Mouse (Mus musculus): ENCODE results near the gene Prdx5. TPM values are rescaled to one million over a fixed set of nuclear protein-coding genes. Genes with fewer than 3 reads are reported as not detected.
"Not testable (repeated sequence)": the region's sequence is repeated elsewhere in the genome, so short reads cannot be mapped to it uniquely, and the experiment has no call there.

The Prdx5 gene
- total and polyA plus RNA-seq, 3 experiments, result 130 to 246 TPM; not detected in 1

DNA sequence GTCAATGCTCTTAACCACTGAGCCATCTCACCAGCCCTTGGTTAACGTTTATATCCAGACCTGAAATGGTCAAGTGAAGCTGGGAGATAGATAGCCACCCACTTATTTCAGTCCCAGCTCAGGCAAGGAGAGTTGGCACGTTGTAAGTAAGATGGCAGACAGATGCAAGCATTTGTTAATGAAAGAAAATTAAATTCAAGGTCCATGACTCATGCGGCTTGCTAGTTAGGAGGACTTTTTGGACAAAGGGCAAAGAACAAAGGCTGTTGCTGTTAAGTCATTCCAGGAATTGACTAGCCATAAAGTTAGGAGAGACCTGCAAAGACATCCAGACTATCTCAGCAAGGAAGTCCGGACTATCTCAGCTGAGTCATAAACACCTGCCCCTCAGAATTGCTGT, 10.3 kb downstream of the Prdx5 start:
- Histone ChIP-seq H3K79me2 (ENCODE audit: control insufficient read depth, insufficient read depth, low read length, poor library complexity) (peaks cover 6% of the 10 kb centered on the region; the same call in 1 of the 2 replicates), H3K9ac (ENCODE audit: control insufficient read depth, low read depth, low read length, poor library complexity, severe bottlenecking) (no peak overlapping the region), H3K36me3 (ENCODE audit: control insufficient read depth in 1 of 2, insufficient read depth in 2 of 2, low read length in 2 of 2) (peaks cover 0 to 4% of the 10 kb centered on the region in 2 experiments; a peak in 3 of 4 replicates), H3K4me1 (ENCODE audit: control insufficient read depth in 1 of 2, insufficient read depth in 2 of 2, low read length in 2 of 2) (peaks cover 0 to 4% of the 10 kb centered on the region in 2 experiments; a peak in 1 of 4 replicates), H3K27me3 (ENCODE audit: control insufficient read depth in 1 of 2, insufficient read depth in 2 of 2, low read length in 2 of 2) (no peaks in the 10 kb centered on the region), H3K4me3 (ENCODE audit: control insufficient read depth in 1 of 2, insufficient read depth in 1 of 2, low read depth in 2 of 2, low read length in 2 of 2) (no peak overlapping the region), H3K9me3 (replicated peaks; ENCODE audit: insufficient read depth, low read length) (no peaks in the 10 kb centered on the region), H3K27ac (ENCODE audit: control insufficient read depth, low read depth, low read length) (no peak overlapping the region)
- TF ChIP-seq RAD21 (IDR thresholded peaks at IDR 0.05; ENCODE audit: low read depth, low read length) (no peak), KAT2A (conservative IDR thresholded peaks at IDR 0.05; ENCODE audit: low read depth, low read length) (no peak), GATA1 (IDR thresholded peaks at IDR 0.05; ENCODE audit: low read depth, low read length) (no peak), MYC (IDR thresholded peaks at IDR 0.05; ENCODE audit: low read depth, low read length) (no peak), CHD1 (IDR thresholded peaks at IDR 0.05; ENCODE audit: low read depth, low read length) (no peak), ETS1 (IDR thresholded peaks at IDR 0.05; ENCODE audit: low read depth, low read length) (no peak), ZNF384 (IDR thresholded peaks at IDR 0.05; ENCODE audit: low read depth, low read length) (no peak), E2F4 (IDR thresholded peaks at IDR 0.05; ENCODE audit: borderline replicate concordance, low read depth, low read length) (no peak), BHLHE40 (IDR thresholded peaks at IDR 0.05; ENCODE audit: borderline replicate concordance, low read depth, low read length) (no peak), ZMIZ1 (IDR thresholded peaks at IDR 0.05; ENCODE audit: low read depth, low read length) (no peak), CTCF (IDR thresholded peaks at IDR 0.05 in 2 of 3, conservative IDR thresholded peaks at IDR 0.05 in 1 of 3; ENCODE audit: control insufficient read depth in 1 of 3, insufficient read depth in 1 of 3, low read depth in 2 of 3, low read length in 3 of 3, poor library complexity in 1 of 3, severe bottlenecking in 1 of 3) (no peak), NRF1 (IDR thresholded peaks at IDR 0.05; ENCODE audit: insufficient read depth, low read depth, low read length, poor library complexity, severe bottlenecking) (no peak), USF2 (IDR thresholded peaks at IDR 0.05; ENCODE audit: borderline replicate concordance in 1 of 2, insufficient read depth in 1 of 2, low read depth in 1 of 2, low read length in 2 of 2) (no peak), MAX (IDR thresholded peaks at IDR 0.05; ENCODE audit: low read length) (no peak), RCOR1 (IDR thresholded peaks at IDR 0.05; ENCODE audit: low read depth, low read length) (no peak), TAL1 (IDR thresholded peaks at IDR 0.05; ENCODE audit: low read length) (no peak), POLR2AphosphoS2 (IDR thresholded peaks at IDR 0.05; ENCODE audit: low read length) (no peak), JUND (IDR thresholded peaks at IDR 0.05; ENCODE audit: low read depth, low read length) (no peak), SIN3A (IDR thresholded peaks at IDR 0.05; ENCODE audit: low read length) (no peak)
- no peak for DNase-seq (ENCODE audit: low read depth, low spot score)

DNA sequence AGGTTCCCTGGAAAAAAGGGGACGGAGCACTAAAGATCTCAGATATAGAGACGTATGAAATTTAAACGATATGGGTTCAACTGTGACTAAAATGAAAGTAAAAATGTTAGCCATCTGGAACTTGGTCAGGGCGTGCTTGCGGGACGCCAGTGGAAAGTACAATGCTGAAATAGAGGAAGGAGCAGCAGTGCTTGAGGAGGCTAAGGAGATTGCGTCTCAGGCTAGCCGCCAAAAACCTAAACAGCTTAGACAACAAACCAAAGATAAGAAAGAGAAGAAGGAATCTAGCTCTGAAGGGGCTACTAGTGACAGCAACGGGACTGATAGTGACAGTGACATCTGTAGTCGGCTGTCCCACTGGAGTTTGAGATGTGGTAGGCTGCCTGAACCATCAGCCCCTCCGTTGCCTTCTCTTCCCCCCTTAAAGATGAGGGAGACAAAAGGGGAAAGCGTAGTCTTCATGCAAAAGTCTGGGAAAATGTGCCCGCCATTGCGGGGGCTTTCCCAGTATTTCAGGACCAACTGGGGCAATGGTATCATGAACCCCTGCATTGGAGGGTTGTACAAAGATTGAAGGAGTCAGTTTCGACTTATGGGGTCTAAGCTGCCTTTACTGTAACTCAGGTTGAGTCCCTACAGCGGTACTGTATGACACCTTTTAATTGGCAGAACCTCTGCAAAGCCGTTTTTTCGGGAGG, 14.1 kb downstream of the Prdx5 start:
- not testable (repeated sequence) for H3K79me2 ChIP-seq (ENCODE audit: control insufficient read depth, insufficient read depth, low read length, poor library complexity)
- DNase-seq (ENCODE audit: low read depth, low spot score), result peak; percentile 94
- H3K36me3 ChIP-seq (ENCODE audit: control insufficient read depth in 1 of 2, insufficient read depth in 2 of 2, low read length in 2 of 2), result peaks cover 0 to 15% of the 10 kb centered on the region in 2 experiments; a peak in 3 of 4 replicates

More for the DNA sequence above, 14.1 kb downstream of the Prdx5 start:
- TF ChIP-seq SIN3A (IDR thresholded peaks at IDR 0.05; ENCODE audit: low read length) (peak; percentile 84; the same call in 1 of the 2 replicates), ELF1 (IDR thresholded peaks at IDR 0.05; ENCODE audit: low read depth, low read length) (0 out of 2 replicates have a peak, but pooled peaks have one; percentile 15), MXI1 (IDR thresholded peaks at IDR 0.05; ENCODE audit: low read depth, low read length) (peak; percentile 80), GATA1 (IDR thresholded peaks at IDR 0.05; ENCODE audit: low read depth, low read length) (peak; percentile 66; the same call in 1 of the 2 replicates), POLR2AphosphoS2 (IDR thresholded peaks at IDR 0.05; ENCODE audit: low read length) (peak; percentile 28; the same call in 1 of the 2 replicates), EP300 (IDR thresholded peaks at IDR 0.05; ENCODE audit: low read depth in 1 of 2, low read length in 2 of 2) (peak; percentile 49 to 65), MYB (IDR thresholded peaks at IDR 0.05; ENCODE audit: low read depth, low read length) (0 out of 2 replicates have a peak, but pooled peaks have one; percentile 40), MAX (IDR thresholded peaks at IDR 0.05; ENCODE audit: low read length) (peak; percentile 70), MYC (IDR thresholded peaks at IDR 0.05; ENCODE audit: low read depth, low read length) (peak; percentile 70; the same call in 1 of the 2 replicates), NELFE (IDR thresholded peaks at IDR 0.05; ENCODE audit: low read depth, low read length) (peak; percentile 34; the same call in 1 of the 2 replicates), TAL1 (IDR thresholded peaks at IDR 0.05; ENCODE audit: low read length) (peak; percentile 32; the same call in 1 of the 2 replicates), ZMIZ1 (IDR thresholded peaks at IDR 0.05; ENCODE audit: low read depth, low read length) (peak; percentile 56; the same call in 1 of the 2 replicates), CHD1 (IDR thresholded peaks at IDR 0.05; ENCODE audit: low read depth, low read length) (0 out of 2 replicates have a peak, but pooled peaks have one; percentile 1), ETS1 (IDR thresholded peaks at IDR 0.05; ENCODE audit: low read depth, low read length) (peak; percentile 91), RCOR1 (IDR thresholded peaks at IDR 0.05; ENCODE audit: low read depth, low read length) (peak; percentile 88), TBP (IDR thresholded peaks at IDR 0.05; ENCODE audit: low read depth, low read length) (peak; percentile 51; the same call in 1 of the 2 replicates), POLR2A (IDR thresholded peaks at IDR 0.05; ENCODE audit: control insufficient read depth in 1 of 2, insufficient read depth in 1 of 2, low read depth in 1 of 2, low read length in 2 of 2, poor library complexity in 1 of 2) (peak in 1 of 2 experiments; percentile 46; a peak in 2 of 4 replicates)
- Histone ChIP-seq H3K27ac (ENCODE audit: control insufficient read depth, low read depth, low read length) (peak overlapping the region; percentile 80), H3K9ac (ENCODE audit: control insufficient read depth, low read depth, low read length, poor library complexity, severe bottlenecking) (peak overlapping the region; percentile 88), H3K4me3 (ENCODE audit: control insufficient read depth in 1 of 2, insufficient read depth in 1 of 2, low read depth in 2 of 2, low read length in 2 of 2) (peak overlapping the region; percentile 56 to 88), H3K4me1 (ENCODE audit: control insufficient read depth in 1 of 2, insufficient read depth in 2 of 2, low read length in 2 of 2) (peaks cover 3 to 20% of the 10 kb centered on the region in 2 experiments)
- not testable (repeated sequence) for H3K9me3 ChIP-seq (replicated peaks; ENCODE audit: insufficient read depth, low read length); H3K27me3 ChIP-seq (ENCODE audit: control insufficient read depth in 1 of 2, insufficient read depth in 2 of 2, low read length in 2 of 2)
